Mouse (Mus musculus) heart, embryonic 15.5 days (tissue): ENCODE results near the gene Rbfox1. TPM values are rescaled to one million over a fixed set of nuclear protein-coding genes. Genes with fewer than 3 reads are reported as not detected.

ENCODE experiments used
- ATAC-seq: fragments of 200-750 bp; cut with Nextera tagmentation; replicated peaks from 2 replicates; pipeline ENCODE4 v1.8.0; 2017; ENCODE audit warnings: low read depth, moderate TSS enrichment; ENCODE audit not compliant: insufficient number of reproducible peaks, insufficient read depth, low FRiP score
- H3K27ac ChIP-seq: fragments of 300-500 bp; sonication (generic); 2 replicates; pipeline ENCODE4 v1.5.1; 2015; ENCODE audit warnings: mild to moderate bottlenecking, inconsistent platforms
- H3K27me3 ChIP-seq: fragments of 300-500 bp; sonication (generic); 2 replicates; pipeline ENCODE4 v1.6.1; 2015; ENCODE audit warnings: inconsistent platforms
- H3K36me3 ChIP-seq: fragments of 300-500 bp; sonication (generic); 2 replicates; pipeline ENCODE4 v1.6.1; 2015; ENCODE audit warnings: mild to moderate bottlenecking, inconsistent platforms
- H3K4me1 ChIP-seq: fragments of 300-500 bp; sonication (generic); replicated peaks from 2 replicates; pipeline ENCODE4 v1.6.1; 2015; ENCODE audit warnings: inconsistent platforms
- H3K4me2 ChIP-seq: fragments of 300-500 bp; sonication (generic); 2 replicates; pipeline ENCODE4 v1.6.1; 2015; ENCODE audit warnings: inconsistent platforms, mild to moderate bottlenecking, moderate library complexity
- H3K4me3 ChIP-seq: fragments of 300-500 bp; sonication (generic); 2 replicates; pipeline ENCODE4 v1.5.1; 2015; ENCODE audit warnings: mild to moderate bottlenecking, inconsistent platforms
- H3K9ac ChIP-seq: fragments of 300-500 bp; sonication (generic); 2 replicates; pipeline ENCODE4 v1.6.1; 2015; ENCODE audit warnings: mild to moderate bottlenecking, inconsistent platforms
- H3K9me3 ChIP-seq: fragments of 300-500 bp; sonication (generic); replicated peaks from 2 replicates; pipeline ENCODE4 v1.6.1; 2016; ENCODE audit warnings: inconsistent platforms
- WGBS: fragments of 180-500 bp; shearing (Covaris S2); methylation state at CpG from one replicate; pipeline ENCODE4 v1.1.7; 2015; ENCODE audit warnings: mixed read lengths; 5-methylcytosine and 5-hydroxymethylcytosine counted together
- polyA plus RNA-seq: library from polyadenylated mRNA; unstranded; fragments of >200 nt; fragmentation: Nextera tagmentation; extraction: Ambion mirVana; gene quantifications from 2 replicates; pipeline ENCODE4 v1.2.1, GENCODE M21; 2015

The Rbfox1 gene
- polyA plus RNA-seq, 1 experiment from 2014 or later: 4.9 TPM

DNA sequence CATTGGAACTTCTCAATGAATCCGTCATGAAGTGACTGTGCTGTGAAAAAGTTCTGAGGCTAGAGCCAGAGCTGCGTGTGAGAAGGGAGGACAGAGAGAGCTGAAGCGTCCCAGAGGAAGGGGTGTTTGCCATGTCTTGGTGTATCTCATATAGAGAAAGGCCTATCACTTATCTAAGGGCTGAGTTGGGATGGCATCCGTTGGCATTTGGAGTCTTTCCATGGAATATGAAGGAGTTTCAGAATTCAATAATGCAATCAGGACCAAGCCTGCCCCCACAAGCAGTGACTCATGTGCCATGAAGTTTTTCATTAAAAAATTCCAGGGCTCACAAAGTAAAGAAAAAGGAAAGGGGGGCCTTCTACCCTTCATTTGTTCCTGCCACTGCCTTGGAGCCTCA, 112.0 kb downstream of the Rbfox1 start:
- no peak overlapping the region for H3K9ac ChIP-seq
- H3K36me3 ChIP-seq: no peaks in the 10 kb centered on the region
- peaks cover 5% of the 10 kb centered on the region; the same call in 1 of the 2 replicates for H3K4me1 ChIP-seq
- 51% methylated on average over 4 of the region's 4 CpGs for WGBS
- H3K9me3 ChIP-seq: no peaks in the 10 kb centered on the region
- no peaks in the 10 kb centered on the region for H3K27me3 ChIP-seq
- no peak for ATAC-seq
- H3K27ac ChIP-seq: no peak overlapping the region
- H3K4me2 ChIP-seq: no peak overlapping the region
- H3K4me3 ChIP-seq: no peak overlapping the region

DNA sequence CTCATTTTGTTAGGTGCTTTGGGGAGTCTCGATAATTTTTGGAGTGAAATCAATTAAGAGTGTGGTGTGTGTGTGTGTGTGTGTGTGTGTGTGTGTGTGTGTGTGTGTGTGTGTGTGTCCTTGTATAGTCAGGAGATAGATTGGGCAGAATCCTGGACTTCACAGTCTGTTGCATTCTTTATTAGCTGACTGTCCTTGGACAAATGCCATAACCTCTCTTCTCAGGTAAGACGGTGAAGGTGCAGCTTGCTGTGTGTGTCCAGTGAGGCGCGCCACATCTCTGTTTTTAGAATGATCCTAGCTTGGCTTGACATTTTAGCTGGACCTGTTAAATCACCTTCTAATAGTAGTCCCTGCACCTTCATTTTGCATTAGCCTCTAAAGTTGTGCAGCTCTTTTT, 112.5 kb downstream of the Rbfox1 start:
- H3K9ac ChIP-seq: no peak overlapping the region
- H3K4me2 ChIP-seq: no peak overlapping the region
- H3K36me3 ChIP-seq: no peaks in the 10 kb centered on the region
- no peaks in the 10 kb centered on the region for H3K9me3 ChIP-seq
- WGBS: 87% methylated on average over 4 of the region's 4 CpGs
- no peak overlapping the region for H3K27ac ChIP-seq
- no peak overlapping the region for H3K4me3 ChIP-seq
- peaks cover 5% of the 10 kb centered on the region; the same call in 1 of the 2 replicates for H3K4me1 ChIP-seq
- no peak for ATAC-seq
- no peaks in the 10 kb centered on the region for H3K27me3 ChIP-seq

DNA sequence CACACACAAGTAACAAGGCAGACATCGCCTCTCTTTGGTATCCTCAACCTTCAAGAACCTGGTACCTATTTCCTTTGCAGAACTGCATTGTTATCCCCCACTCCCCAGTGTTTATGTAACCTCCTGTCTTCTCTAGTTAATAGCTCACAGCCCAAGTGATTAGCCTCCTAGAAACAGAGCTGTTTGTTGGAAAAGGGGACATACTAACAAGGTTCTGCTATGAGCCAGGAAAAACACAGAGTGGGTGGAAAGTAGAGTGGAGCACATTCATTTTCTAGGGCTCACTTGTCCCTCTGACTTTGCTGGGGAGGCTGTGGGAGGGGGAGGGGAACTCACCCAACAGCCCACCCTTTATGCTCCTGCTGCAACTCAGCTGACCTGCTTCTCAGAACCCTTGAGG, 114.9 kb downstream of the Rbfox1 start:
- no peak for ATAC-seq
- Histone ChIP-seq H3K4me3 (no peak overlapping the region), H3K27ac (no peak overlapping the region), H3K9ac (no peak overlapping the region), H3K9me3 (no peaks in the 10 kb centered on the region), H3K36me3 (no peaks in the 10 kb centered on the region), H3K27me3 (no peaks in the 10 kb centered on the region), H3K4me2 (no peak overlapping the region), H3K4me1 (peaks cover 5% of the 10 kb centered on the region; the same call in 1 of the 2 replicates)
- WGBS: 33% methylated on average over 1 of the region's 1 CpGs

DNA sequence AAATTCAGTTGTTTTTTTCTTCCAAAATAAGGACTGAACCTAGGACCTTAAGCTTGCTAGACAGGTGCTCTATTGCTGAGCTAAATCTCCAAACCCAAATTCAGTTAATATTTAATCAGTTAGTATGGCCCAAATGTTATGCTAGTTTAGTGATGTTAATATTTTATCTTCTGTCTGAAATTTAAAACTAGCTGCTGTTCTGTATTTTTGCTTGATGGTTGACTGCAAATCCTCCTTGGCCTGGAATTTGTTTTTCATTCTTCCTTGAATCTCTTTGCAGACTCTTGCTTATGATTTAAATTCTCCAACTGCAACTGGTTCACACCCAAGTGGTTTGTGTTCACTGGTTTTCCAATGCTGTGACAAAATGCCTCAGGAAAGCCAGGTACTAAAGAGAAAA, 121.8 kb downstream of the Rbfox1 start:
- Histone ChIP-seq H3K9ac (no peak overlapping the region), H3K27me3 (no peaks in the 10 kb centered on the region), H3K36me3 (no peaks in the 10 kb centered on the region), H3K4me2 (no peak overlapping the region), H3K4me1 (no peaks in the 10 kb centered on the region), H3K27ac (no peak overlapping the region), H3K9me3 (no peaks in the 10 kb centered on the region), H3K4me3 (no peak overlapping the region)
- no peak for ATAC-seq

DNA sequence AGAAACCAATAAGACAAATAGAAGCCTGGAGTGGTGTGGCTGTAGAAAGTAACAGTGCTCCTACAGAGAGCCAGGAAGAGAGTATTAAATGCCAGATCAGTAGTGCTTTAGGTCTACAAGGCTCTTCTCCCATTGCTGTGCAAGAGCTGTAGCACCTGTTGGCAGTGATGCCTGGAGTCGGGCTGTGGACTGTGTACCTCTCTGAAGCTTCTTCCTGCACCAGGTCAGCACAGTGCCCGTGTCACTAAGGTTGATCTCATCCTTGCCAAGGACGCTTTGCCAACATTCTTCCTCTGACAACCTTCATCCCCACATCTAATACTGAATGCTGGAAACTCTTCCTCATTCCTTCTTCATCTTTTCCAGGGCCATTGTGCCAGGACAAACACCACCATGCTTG, 127.7 kb downstream of the Rbfox1 start:
- Histone ChIP-seq H3K4me2 (no peak overlapping the region), H3K9me3 (no peaks in the 10 kb centered on the region), H3K27ac (no peak overlapping the region), H3K27me3 (no peaks in the 10 kb centered on the region), H3K9ac (no peak overlapping the region), H3K4me3 (no peak overlapping the region), H3K4me1 (no peaks in the 10 kb centered on the region), H3K36me3 (no peaks in the 10 kb centered on the region)
- ATAC-seq: no peak
- WGBS: 82% methylated on average over 3 of the region's 3 CpGs

DNA sequence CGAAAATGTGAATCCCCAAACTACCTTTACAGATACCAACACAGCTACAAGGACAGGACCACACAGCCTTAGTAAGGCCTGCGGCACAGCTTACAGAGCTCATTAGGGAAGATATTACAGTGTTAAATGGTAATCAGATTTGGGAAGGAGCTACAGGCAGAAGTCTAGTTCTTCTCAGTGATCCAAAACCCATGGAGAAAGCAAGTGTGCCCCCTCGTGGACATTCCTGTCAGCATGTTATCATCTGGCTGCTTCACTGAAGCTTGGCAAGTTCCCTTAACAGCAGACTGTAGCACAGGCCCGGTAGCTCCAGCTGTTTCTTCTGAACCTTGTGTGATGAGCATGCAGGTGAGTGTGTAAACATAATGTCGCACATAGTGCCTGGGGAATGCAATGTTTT, 133.5 kb downstream of the Rbfox1 start:
- H3K9me3 ChIP-seq: no peaks in the 10 kb centered on the region
- H3K4me1 ChIP-seq: no peaks in the 10 kb centered on the region
- no peaks in the 10 kb centered on the region for H3K36me3 ChIP-seq
- no peak for ATAC-seq
- H3K9ac ChIP-seq: no peak overlapping the region
- no peaks in the 10 kb centered on the region for H3K27me3 ChIP-seq
- H3K4me2 ChIP-seq: no peak overlapping the region
- WGBS: 40% methylated on average over 5 of the region's 5 CpGs
- H3K4me3 ChIP-seq: no peak overlapping the region
- no peak overlapping the region for H3K27ac ChIP-seq

DNA sequence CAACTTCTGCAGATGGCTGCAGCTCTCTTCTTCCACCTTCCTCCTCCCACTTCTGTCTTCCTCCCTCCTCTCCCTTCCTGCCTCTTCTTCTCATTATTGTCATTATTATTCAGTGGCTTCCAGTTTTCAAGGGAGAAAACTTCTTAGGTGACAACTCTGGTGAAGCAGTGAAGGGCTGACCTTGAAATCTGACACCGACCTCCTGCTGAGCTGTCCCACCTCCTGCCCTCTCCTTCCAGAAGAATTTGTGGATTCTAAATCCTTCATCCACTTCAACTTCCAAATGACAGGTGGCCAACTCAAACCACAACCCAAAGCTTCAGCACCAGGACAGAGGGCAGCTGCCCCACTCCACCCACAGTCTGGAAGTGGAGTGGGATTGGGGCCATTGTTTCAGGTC, 134.2 kb downstream of the Rbfox1 start:
- Histone ChIP-seq H3K36me3 (no peaks in the 10 kb centered on the region), H3K4me1 (no peaks in the 10 kb centered on the region), H3K4me3 (no peak overlapping the region), H3K9me3 (no peaks in the 10 kb centered on the region), H3K27ac (no peak overlapping the region), H3K9ac (no peak overlapping the region), H3K27me3 (no peaks in the 10 kb centered on the region), H3K4me2 (no peak overlapping the region)
- WGBS: 33% methylated on average over 1 of the region's 1 CpGs
- ATAC-seq: no peak

DNA sequence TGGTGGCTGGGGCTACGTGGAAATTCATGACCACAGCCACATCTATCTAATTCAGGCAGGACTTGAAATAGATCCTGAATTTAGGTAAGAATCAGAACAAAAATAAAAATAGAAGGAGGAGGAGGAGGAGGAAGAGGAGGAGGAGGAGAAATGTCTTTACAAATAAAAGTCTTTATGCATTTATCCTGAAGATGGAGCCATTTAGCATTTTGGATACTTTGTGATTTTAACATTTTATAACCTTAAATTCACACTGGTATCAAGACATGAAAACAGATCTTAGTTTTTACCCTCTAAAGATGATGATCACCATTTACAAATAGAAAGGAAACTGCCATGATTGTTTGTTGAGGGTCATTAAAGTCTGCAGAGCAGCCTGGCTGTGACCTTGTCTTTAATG, 146.1 kb downstream of the Rbfox1 start:
- Histone ChIP-seq H3K4me1 (no peaks in the 10 kb centered on the region), H3K9ac (no peak overlapping the region), H3K4me2 (no peak overlapping the region), H3K27me3 (no peaks in the 10 kb centered on the region), H3K36me3 (no peaks in the 10 kb centered on the region), H3K9me3 (no peaks in the 10 kb centered on the region), H3K4me3 (no peak overlapping the region), H3K27ac (no peak overlapping the region)
- WGBS: 68% methylated on average over 1 of the region's 1 CpGs
- no peak for ATAC-seq

DNA sequence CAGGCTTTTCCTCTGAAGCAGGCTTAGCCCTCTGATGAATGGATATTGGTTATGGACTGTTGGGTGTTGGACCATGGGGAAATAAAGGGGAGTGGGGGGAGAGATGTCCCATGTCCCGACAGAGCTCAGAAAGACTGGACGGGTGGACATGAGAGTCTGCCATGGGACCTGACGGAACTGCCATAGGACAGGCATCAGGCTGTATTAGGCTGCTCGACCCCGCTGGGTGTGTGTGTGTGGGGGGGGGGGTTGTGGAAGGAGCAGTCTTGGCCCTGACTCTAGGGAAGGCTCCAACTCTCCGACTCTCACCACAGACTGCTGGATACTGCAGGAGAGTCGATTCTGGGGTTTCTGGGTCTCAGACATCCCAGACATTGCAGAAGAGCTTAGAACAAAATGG, 147.4 kb downstream of the Rbfox1 start:
- Histone ChIP-seq H3K9me3 (no peaks in the 10 kb centered on the region), H3K4me2 (no peak overlapping the region), H3K36me3 (no peaks in the 10 kb centered on the region), H3K4me3 (no peak overlapping the region), H3K27me3 (no peaks in the 10 kb centered on the region), H3K9ac (no peak overlapping the region), H3K4me1 (no peaks in the 10 kb centered on the region), H3K27ac (no peak overlapping the region)
- WGBS: 88% methylated on average over 7 of the region's 7 CpGs
- no peak for ATAC-seq

DNA sequence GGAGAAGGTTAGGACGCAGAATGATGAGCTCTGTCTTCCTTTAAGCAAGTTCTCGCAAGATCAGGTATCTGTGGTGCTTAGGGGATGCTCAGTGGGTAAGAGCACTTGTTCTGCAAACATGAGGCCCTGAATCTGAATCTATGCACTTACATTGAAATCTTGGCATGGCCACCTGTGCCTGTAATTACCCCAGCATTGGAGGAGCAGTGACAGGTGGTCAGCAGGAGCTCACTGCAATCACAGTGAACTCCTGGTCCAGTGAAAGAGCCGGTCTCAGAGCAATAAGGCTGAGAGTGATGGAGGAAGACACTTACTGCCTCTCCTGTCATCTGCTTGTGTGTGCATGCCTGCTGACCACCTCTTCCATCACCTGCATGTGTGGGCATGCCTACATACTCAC, 149.7 kb downstream of the Rbfox1 start:
- Histone ChIP-seq H3K27me3 (no peaks in the 10 kb centered on the region), H3K4me2 (no peak overlapping the region), H3K27ac (no peak overlapping the region), H3K9ac (no peak overlapping the region), H3K36me3 (no peaks in the 10 kb centered on the region), H3K4me1 (no peaks in the 10 kb centered on the region), H3K9me3 (no peaks in the 10 kb centered on the region), H3K4me3 (no peak overlapping the region)
- ATAC-seq: no peak
- 68% methylated on average over 3 of the region's 3 CpGs for WGBS

DNA sequence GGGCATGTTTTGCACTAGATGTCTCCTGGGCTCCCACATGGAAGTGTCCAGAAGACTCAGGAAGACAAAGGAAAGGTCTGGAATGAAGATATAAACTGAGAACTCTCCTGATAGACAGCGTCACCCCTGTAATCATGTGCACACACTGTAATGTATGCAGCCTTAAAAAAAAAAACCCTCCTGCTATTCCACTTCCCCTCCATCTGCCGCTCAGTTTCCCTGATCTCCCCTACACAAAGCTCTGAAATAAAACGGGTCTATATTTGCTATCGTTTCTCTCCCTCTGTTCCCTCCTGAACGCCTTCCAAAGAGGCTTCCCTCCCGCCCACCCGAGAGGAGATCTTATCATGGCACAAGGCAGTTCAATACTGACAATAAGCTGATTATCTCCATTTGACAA, 151.9 kb downstream of the Rbfox1 start:
- no peaks in the 10 kb centered on the region for H3K27me3 ChIP-seq
- no peak for ATAC-seq
- H3K36me3 ChIP-seq: no peaks in the 10 kb centered on the region
- WGBS: 74% methylated on average over 7 of the region's 7 CpGs
- H3K9me3 ChIP-seq: no peaks in the 10 kb centered on the region
- no peaks in the 10 kb centered on the region for H3K4me1 ChIP-seq
- no peak overlapping the region for H3K9ac ChIP-seq
- H3K4me3 ChIP-seq: no peak overlapping the region
- H3K4me2 ChIP-seq: no peak overlapping the region
- H3K27ac ChIP-seq: no peak overlapping the region

DNA sequence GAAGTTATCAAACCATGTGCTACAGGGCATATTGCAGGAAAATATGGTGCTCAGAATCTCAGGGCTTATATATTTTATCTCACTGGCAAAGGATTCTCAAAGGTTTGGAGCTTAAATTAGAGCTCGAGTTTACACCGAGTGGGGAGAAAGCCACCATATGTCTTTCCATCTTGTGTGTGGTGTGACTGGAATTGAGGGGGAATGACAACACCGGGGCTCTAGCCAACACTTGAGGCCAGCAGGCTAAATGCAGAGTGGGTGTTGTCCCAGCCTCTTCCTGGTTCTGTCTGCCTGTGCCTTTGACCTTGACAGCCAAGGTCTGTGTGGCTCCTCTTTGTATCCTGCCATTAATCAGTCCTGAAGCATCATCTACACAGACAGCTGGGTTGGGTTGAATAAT, 157.6 kb downstream of the Rbfox1 start:
- no peaks in the 10 kb centered on the region for H3K27me3 ChIP-seq
- ATAC-seq: no peak
- H3K4me3 ChIP-seq: no peak overlapping the region
- H3K9ac ChIP-seq: no peak overlapping the region
- no peak overlapping the region for H3K27ac ChIP-seq
- WGBS: 51% methylated on average over 3 of the region's 3 CpGs
- H3K9me3 ChIP-seq: no peaks in the 10 kb centered on the region
- no peaks in the 10 kb centered on the region for H3K36me3 ChIP-seq
- no peaks in the 10 kb centered on the region; the same call in 1 of the 2 replicates for H3K4me1 ChIP-seq
- no peak overlapping the region for H3K4me2 ChIP-seq

DNA sequence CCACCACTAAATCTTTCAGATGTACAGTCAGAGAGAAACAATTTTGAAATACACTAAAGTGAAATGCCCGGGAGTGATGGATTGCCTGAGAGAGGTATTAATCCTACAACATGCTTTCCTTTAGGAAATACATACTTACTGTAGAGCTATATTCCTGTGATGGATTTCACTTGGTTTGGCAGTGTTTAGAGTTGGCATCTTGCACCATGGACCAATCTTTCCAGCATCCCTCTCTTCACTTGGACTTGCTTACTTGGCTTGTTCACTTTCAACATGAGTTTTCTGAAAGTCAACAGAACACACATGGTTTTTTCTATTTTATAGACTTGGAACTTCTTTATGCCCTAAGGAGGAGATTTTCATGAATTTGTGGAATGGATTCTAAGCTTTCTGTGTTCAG, 163.4 kb downstream of the Rbfox1 start:
- H3K27ac ChIP-seq: no peak overlapping the region
- no peaks in the 10 kb centered on the region for H3K4me1 ChIP-seq
- ATAC-seq: no peak
- H3K4me3 ChIP-seq: no peak overlapping the region
- H3K27me3 ChIP-seq: no peaks in the 10 kb centered on the region
- no peaks in the 10 kb centered on the region for H3K36me3 ChIP-seq
- no peaks in the 10 kb centered on the region for H3K9me3 ChIP-seq
- no peak overlapping the region for H3K4me2 ChIP-seq
- no peak overlapping the region for H3K9ac ChIP-seq
- 83% methylated on average over 1 of the region's 1 CpGs for WGBS
